Mouse (Mus musculus): ENCODE results near the gene Atp1a2.
A peak's percentile ranks its signal among the peaks of the same experiment; 100 is the strongest.

The Atp1a2 gene

DNA sequence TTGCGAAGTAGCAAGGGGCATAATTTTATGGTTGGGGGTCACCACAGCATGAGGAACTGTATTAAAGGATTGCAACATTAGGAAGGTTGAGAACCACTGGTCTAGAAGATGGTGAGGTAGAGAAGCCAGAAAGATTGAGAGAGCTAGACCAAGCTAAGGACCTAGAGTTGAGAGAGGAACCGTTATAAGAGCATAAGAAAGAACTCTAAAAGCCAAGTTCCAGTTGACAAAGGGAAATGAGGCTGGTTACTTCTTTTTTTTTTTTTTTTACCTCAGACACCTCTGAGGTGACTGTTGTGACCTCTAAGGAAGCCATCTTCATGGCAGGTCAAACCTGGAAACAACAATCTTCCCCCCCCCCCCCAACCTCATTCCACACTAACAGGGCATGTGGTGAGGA, 7.3 kb upstream of the Atp1a2 start:
- DNase-seq (ENCODE audit: low spot score in 2 of 2), result no peak

DNA sequence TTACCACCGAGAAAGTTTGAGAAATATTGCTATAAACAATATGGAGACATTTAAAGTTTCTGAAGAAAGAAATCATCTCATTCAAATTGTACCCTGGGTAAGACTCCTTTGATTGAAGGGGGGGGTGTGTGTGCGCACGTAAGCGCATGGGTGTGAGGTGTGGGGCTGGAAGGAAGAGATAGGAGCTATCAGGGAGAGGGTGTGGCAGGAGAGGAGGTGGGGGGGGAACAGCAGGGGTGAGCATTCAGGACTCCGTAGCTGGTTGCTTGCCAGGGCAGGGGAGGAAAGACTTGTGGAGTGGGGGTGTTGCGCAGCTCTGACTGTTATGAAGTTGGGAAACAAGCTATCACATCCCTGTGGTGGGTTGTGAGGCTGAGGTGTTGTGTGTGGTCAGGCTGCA, 6.6 kb upstream of the Atp1a2 start:
- DNase-seq (ENCODE audit: low spot score in 2 of 2), result no peak

DNA sequence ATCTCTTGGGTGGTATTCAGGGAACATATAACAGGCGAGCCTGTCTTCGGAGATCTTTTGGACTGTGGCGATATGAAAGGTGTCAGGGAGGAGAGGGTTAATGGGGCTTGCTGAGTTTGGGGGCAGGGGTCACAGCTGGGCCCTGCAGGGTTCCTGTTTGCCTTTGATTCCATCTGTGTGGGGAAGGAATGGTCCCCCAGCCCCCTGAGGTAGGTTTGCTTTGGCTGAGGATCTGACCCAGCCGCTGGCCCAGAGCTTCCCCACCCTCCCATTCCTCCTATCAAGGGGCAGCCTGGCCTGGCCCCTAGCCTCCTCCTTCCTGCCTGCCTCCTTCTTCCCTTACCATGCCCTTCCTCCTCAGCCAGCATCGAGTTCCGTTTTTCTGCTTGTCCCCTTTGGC, 5.0 kb upstream of the Atp1a2 start:
- no peak for DNase-seq (ENCODE audit: low spot score in 2 of 2)

DNA sequence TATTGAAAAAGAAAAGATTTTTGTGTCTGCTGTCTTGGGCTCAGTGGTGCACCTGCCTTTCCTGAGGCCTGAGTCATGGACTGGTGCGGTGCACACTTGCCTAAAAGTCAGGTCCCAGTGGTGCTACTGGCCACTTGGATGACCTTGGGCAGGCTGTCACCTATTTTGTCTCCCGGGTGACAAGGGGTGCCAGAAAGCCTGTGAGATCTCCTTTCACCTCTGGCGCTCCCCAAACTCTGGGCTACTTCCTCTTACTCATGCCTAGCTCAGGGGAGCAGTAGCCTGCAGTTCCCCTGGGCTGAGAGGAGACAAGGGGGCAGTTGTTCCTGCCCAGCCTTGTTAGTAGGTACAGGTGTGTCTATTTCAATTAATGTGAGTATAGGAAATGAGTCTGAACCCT, 4.4 kb upstream of the Atp1a2 start:
- DNase-seq (ENCODE audit: low spot score in 2 of 2), result no peak

DNA sequence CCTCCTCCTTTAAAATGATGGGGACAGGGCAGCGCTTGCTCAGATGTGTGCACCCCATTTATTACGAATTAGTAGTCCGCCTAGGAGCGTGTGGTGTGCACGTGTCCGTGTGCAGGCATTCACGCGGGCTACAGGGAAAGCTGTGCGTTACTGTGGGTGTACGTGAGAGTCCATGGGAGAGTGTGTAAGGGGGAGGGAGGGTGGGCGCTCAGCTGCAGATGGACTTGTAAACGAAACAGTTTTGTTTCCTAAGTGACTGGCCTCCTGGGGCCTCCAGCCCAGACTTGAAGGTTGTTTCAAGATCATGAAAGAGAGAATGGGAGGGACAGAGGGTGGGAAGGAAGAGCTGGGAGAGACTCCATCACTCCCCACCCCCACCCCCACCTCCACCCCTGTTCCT, 3.3 kb upstream of the Atp1a2 start:
- DNase-seq (ENCODE audit: low spot score in 2 of 2), result no peak

DNA sequence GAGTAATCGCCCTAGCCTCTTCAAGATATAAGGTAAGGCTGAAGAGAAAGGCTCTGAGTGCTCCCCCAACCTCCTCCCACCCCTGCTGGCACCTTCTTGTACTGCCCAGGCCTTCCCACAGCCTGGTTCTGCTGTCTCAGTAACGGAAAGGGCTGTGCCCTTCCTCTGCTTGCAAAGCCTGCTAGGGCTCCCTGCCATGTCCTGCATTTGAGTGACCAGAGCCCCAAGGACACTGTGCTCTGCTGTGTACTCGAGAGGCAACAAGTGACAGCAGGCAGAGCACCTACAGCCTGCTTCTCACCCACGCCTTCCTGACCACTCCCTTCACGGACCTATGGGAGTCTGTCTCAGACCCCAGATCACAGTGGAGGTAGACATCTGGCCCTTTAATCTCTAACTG, 2.4 kb upstream of the Atp1a2 start:
- DNase-seq (ENCODE audit: low spot score in 2 of 2), result no peak

DNA sequence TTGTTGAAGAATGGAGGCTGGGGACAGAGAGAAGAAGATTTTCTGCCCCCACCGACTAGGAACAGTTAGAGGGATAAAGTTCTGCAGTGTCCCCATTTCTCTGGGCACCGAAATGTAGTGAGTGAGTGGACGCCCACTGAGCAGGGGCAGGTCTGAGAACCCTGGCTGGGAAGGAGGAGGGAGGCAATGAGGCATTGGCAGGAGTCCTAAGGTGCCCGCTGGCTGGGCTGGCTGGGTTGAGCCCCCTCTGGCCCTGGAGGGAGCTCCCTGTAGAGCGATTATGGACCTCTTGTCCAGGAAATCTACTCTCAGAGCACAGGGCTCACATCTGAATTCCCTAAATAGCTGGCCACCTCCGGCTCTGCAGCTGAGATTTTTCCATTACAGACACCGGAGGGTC, 1.7 kb upstream of the Atp1a2 start:
- no peak for DNase-seq (ENCODE audit: low spot score in 2 of 2)

DNA sequence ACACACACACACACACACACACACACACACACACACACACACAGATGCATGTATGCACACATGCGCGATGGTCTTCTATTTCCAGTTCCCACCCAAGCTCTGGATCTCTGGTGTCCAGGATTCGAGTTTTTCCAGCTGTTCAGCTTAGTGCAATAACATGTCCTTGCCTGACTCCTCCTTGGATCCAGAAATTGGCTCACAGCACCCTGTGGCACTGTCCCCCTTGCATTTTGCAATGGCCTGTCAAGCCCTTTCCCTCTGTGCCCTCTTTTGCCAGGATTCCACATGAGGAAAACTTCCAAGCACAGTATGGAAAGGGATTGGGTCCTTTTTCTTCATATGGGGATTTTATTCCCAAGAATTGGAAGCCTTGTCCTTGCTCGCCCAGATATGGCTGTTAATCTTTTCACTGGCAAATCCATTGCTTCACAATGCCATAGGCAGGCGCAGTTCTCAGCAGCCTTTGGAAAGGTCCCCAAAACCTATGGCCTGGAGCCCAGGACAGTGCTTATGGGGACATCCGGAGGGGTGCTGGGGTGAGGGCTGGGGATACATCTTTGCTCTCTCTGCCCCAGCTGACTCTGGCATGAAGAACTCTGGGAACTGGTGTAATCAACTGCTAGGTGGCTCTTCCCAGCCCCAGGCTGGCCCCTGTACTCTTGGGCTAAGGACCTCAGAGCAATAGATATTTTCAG, 901 bp downstream of the Atp1a2 start:
- DNase-seq (ENCODE audit: low spot score in 2 of 2), result no peak

DNA sequence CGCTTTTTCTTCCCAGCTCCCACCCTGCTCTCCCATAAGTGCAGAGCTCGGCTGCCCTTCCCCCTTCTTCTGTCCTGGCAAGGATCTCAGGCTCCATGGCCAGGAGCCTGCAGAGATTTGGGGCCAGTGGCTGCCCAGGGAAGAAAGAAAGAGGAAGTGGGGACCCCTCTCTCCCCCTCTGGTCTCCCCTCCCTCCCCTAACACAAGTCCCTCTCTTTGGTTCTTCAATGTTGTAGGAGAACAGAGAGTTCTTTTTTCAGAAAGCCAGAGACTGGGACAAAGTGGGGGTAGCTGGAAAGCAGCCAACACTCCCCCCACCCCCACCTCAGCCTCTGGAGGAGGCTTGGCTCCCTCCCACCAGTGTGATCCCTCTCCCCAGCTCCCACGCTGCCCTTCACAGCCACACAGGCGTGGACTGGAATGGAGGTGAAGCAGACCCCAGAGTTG, 2.1 kb downstream of the Atp1a2 start:
- DNase-seq (ENCODE audit: low spot score in 2 of 2), result no peak

DNA sequence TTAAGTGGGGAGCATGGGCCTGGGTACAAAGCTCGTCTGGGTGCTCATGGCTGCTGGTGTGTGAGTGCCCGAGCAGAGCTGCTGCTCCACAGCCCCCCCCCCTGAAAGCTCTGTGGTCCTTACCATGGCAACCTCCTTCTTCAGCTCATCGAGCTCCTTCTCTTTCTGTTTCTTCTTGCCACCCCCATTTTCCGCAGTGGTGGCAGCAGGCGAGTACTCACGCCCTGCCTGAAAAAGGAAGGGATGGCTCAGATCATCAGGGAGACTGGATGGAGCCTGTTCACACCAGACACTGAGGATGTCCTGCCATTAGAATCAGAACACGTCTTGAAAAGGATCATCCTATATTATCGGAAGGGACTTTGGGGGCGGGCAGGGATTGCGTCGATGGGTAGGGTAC, 4.4 kb downstream of the Atp1a2 start:
- DNase-seq (ENCODE audit: low spot score in 2 of 2), result no peak

DNA sequence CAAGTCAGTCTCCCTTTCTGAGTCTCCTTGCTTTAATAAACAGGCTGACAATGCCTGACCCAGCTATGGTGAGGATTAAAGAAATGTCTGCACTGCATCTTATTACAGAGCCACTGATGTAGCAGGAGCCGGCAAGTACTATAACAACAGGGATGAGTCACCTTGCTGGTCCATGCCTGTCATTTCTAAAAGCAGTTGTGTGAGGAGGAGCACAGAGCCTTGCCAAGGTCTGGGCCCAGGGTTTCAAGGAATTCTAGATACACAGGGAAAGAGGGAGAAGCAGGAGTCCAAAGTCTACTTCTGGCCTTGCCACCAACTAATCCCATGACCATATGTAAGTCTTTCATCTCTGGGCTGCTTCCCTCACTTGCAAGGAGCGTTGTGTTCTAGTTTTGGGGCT, 5.0 kb downstream of the Atp1a2 start:
- DNase-seq (ENCODE audit: low spot score in 2 of 2), result no peak

DNA sequence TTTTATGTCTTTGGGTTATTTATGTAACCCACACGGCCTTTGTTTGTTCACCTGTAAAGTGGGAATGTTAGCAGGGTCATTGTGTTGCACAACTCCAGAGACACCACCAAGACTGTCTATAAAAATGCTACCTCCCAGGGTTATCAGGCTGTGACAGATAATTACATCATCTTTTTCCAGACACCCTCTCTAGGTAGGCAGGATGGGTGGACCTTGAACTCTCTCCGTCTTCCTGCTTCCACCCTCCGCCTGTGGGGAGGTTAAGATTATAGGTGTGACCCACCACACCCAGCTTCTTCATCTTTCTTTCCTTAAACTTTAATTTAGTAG, 8.3 kb downstream of the Atp1a2 start:
- no peak for DNase-seq (ENCODE audit: low spot score in 2 of 2)

DNA sequence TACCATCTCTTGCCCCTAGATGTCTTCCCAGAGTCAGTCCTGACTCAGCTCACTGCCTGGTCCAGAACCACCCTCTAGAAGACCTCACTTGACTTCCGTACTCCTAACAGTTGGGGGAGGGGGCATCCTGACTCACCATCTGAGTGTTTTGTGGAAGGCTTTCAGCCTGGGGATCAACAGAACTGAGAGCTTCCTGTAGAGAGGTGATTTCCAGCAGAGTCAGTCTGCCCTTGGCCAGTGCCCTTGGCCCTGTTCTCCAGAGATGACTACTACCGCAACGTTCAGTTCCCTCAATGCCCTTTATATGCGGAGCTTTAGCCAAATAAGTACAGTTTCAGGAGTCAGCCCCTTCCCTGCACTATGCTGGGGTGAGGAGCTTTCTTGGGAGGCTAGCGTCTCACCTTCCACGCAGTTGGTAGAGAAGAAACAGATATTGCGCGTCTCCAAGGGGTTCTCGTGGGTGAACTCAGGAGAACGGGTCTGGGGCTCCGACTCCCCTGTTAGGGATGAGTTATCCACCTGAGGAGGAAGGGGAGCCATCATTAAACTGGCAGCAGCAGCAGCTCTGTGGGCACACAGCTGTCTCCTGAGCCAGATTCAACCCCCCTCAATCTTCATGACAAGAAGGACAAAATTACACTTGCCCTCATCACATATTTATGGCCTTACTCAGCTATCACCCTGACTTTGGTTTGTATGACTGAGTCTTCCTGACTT, 8.8 kb downstream of the Atp1a2 start:
- DNase-seq (ENCODE audit: low spot score in 2 of 2), result no peak

DNA sequence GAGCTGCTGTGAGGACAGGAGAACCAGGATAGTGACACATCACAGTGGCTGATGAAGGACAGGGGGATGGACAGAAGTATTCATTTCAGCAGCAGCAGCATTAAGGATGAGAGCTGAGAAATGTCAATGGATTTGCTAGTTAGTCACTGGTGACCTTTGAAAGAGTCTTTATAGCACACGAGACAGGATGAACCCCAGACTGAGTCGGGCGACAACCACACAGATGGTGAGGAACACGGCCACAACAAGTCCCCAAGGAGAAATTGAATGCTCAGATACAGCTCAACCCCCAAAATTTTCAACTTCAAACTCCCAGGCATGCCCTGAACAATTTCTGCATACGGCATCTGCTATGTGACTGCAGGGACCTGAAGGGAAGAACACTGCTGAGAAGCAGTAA, 11.1 kb downstream of the Atp1a2 start:
- DNase-seq (ENCODE audit: low spot score in 2 of 2), result no peak

DNA sequence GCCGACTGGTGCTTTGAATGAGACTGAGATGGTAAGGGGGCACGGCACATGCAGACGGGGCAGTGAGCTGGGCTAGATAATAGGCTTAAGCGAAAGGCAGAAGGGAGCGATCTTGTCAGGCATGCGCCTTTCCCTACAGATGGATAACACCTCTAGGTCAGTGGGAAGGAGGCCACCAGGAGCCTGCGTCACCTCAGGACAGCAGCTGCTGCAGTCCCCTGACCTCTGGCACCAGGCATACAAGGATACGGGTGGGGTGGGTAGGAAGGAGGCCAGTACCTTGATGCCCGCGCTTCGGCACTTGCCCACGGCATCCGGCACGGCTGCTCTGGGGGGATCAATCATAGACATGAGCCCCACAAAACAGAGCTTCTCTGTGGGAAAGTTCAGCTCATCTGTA, 13.6 kb downstream of the Atp1a2 start:
- DNase-seq (ENCODE audit: low spot score in 2 of 2), result no peak

DNA sequence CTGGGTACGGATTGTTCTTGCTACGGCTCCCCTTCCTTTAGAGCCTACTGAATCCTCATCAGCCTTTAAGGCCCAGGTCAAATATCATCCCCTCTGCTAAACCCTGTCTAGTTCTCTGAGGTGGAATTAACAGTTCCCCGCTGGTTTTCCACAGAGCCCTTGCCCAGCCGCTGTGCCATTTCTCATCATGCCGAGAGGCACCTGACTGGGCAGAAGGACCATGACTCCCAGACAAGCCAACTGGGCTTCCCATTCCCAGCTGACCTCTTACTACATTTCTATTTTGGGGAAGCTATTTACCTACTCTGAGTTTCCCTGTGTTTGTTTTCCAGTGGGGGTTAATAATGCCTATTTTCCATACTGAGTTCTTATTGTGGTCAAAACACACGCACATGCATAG, 14.8 kb downstream of the Atp1a2 start:
- DNase-seq (ENCODE audit: low spot score in 2 of 2), result no peak

DNA sequence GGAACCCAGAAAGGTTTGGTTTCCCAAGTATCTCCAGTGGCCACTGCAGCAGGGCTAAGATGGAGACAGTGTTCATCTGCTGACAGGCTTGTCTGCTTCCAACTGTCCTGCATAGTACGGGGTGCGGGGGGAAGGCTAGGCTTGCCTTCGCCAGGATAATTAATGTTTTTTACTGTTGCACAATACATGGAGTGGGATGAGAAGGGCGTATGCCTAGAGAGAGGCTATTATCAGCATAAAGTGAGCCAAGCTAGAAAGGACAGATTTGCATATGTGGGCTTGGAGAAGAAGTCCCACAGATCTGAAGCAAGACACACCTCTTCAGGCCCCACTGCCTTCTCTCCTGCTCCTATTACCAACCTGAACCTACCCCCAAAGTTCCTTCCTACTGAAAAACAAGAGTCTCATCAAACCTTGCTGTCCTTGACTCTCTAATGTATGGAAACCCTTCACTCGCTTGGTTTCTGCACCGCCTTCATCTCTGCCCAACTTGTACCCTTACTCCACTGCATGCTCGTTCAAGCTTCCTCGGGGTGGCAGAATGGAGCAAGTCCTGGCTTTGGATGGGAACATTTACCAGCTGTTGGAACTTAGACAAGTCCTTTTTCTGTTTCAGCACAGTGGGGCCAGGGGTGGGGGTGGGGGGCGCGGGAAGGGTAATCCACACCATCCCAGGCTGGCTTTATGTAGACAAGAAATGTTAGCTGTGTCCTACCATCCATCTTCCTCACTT, 16.2 kb downstream of the Atp1a2 start:
- DNase-seq (ENCODE audit: low spot score in 2 of 2), result no peak

DNA sequence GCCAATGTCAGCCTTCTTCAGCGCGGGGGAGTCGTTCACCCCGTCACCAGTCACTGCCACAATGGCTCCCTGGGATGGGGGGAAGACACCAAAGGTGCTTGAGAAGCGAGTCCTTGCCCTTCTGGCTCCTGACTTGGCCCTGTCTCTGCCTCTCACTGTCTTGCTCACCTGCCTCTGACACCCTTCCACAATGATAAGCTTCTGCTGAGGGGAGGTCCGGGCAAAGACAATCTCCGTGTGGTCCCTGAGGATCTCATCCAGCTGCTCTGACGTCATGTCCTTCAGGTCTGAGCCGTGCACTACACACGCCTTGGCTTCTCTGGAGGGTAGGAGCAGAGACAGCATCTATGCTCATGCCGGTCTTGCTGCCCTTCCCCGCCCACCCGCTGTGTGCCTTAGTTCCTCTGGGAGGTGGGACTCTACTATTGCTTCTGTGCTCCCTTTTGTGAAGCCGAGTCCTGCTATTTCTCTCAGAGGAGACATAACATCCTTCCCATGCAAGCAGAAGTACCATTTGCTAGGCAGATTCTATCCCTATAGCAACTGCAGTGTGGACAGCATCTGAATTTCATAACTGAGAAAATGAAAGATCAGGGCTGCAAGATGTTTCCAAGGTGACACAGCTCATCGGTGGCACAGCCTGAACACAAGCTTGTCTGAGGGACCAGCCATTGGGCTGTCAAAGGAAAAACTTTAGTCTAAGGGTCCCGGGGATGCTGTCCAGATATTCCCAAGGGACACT, 17.9 kb downstream of the Atp1a2 start:
- DNase-seq (ENCODE audit: low spot score in 2 of 2), result no peak

DNA sequence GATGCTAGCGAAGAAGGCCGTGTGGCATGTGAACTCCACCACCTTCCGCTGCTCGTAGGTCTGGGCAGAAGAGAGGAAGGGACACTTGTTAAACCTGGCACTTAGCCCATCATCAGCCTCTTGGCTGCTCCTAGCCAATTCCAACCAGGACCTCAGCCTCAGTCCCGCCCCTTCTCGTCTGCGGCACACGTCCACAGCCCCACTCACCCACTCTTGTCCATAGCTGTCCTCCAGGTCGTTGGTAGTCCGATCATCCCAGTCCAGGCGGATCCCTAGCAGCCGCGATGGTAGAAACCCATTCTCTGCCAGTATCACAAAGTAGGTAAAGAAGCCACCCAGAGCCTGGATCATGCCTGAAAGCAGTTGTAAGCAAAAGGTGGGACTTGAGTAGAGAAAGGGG, 19.5 kb downstream of the Atp1a2 start:
- no peak for DNase-seq (ENCODE audit: low spot score in 2 of 2)

DNA sequence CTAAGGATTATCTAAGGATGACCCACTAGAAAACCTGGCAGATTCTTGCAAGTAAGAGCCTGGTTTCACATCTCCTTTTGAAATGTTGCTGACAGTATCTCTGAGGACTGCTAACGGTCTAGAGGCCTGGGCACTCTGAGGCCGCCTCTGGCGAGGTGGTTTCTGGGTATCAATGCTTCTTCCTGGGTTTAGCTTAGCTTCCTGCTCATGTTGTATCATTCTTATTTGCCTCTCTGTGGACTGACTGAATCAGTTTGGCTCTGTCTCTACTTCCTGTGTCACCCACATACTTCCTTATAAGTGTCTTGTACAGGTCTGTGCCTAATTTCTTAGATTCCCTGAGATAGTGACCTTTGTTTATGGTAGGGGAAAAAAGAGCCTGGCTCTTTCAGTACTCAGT, 20.7 kb downstream of the Atp1a2 start:
- peak; percentile 84 to 86 for DNase-seq (ENCODE audit: low spot score in 2 of 2)

DNA sequence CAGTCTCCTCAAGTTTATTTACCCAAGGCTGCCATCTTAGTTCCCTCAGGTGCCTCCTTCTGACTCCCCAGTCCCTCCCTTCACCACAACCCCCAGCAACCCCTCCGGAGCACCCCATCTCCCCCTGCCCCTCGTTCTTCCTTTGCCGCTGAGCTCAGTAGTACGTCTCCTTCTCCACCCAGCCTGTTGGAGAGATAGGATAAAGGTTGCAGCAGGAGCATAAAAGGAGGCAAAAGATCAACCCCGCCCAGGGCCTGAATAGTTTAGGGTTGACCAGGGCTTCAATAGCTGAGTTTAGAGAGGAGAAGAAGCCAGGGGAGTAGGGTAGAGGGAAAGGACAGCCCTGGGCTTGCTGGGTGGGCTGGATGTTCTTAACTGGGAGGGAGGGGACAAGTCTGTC, 23.3 kb downstream of the Atp1a2 start:
- DNase-seq (ENCODE audit: low spot score in 2 of 2), result no peak

DNA sequence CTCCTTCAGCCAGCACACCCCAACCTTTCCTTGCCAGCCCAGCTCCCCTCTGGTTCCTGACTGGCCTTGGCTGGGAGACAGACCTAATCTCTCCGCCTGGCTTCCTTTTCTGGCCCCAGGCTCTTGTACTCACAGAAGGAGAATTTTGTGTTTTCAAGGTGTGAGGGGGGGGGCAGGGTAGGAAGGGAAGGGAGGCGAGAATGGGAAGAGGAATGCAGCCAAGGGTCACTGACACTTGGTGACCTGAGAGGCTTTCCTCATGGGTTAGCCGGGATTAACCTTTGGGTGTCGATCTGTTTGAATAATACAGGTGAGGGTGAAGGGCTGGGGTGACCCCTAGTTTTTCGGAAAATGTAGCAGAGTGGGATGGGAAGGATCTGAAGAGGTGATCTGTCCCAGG, 23.7 kb downstream of the Atp1a2 start:
- no peak for DNase-seq (ENCODE audit: low spot score in 2 of 2)

DNA sequence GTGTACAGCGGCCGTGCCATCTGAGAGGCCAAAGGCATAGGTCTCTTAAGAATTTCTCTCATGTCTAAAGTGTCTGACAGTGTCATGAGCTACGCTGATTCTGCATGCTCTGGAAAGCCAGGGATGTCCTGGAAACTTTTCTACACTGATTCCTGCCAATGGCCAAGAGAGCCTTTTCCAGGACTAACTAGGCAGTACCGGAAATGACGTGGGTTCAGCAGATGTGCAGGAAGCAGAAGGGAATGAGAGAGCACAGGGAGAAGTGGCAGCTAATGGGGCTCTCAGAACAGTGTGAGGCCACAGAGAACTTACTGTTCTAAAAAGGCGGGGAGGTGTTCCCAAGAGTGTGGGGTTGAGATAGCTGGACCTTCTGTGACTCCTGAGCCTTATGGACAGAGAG, 24.5 kb downstream of the Atp1a2 start:
- DNase-seq (ENCODE audit: low spot score in 2 of 2), result no peak

Measured in spleen, postnatal 36 days (tissue).